Mouse (Mus musculus) CD4-positive, CD25-positive, alpha-beta regulatory T cell (primary cell): ENCODE results near the gene Ino80b. TPM values are rescaled to one million over a fixed set of nuclear protein-coding genes. Genes with fewer than 3 reads are reported as not detected.

Source experiments
- polyA plus RNA-seq: library from polyadenylated mRNA; unstranded; fragments of 100-300 nt; shearing (Covaris generic); gene quantifications from one replicate; pipeline ENCODE4 v1.2.1, GENCODE M21; 2017

Ino80b gene
- 50.5 TPM for polyA plus RNA-seq

GRCm38 (mm10) chr6:83125331-83125730 lies at the start of gene Ino80b:
Gene Ino80b, minus strand, starts transcription at chr6:83125431.

GRCm38 (mm10) chr6:83165607-83166242 lies 40.5 kb upstream of the Ino80b start, which contains the start of gene Dctn1:
Gene Dctn1, plus strand, starts transcription at chr6:83165920.

DNA sequence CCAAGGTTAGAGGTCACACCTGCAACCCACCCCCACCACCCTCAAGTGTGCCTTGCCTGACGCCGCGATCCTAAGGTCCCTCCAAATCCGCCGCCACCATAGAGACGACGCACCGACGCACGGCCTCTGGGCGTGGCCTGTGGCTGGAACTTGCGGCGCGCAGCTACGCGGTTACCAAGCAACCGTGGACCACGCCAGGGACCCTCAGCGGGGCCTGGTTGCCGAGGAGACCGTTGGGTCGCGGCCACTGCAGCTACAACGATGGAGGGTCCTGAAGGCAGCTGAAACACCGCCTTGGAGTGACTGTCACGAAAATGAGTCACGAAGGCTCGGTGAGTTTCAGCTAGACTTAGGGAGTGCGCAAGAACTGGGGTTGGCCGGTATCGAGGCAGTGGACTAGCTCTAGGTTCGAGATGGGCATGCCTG lies 31.0 kb upstream of the Ino80b start, which contains the start of the genes Wdr54 and 1700003E16Rik:
Gene Wdr54, minus strand, starts transcription at position 139 of the 426 bp plus-strand sequence.
Gene 1700003E16Rik, plus strand, starts transcription at position 146 of the 426 bp plus-strand sequence.

GRCm38 (mm10) chr6:83134951-83135513 lies 9.8 kb upstream of the Ino80b start, which contains the start of gene Rtkn:
Gene Rtkn, plus strand, starts transcription at chr6:83135463.

GRCm38 (mm10) chr6:83120930-83121862 lies 4.0 kb downstream of the Ino80b start, which contains the start of gene Wbp1:
Gene Wbp1, minus strand, starts transcription at chr6:83121559.

DNA sequence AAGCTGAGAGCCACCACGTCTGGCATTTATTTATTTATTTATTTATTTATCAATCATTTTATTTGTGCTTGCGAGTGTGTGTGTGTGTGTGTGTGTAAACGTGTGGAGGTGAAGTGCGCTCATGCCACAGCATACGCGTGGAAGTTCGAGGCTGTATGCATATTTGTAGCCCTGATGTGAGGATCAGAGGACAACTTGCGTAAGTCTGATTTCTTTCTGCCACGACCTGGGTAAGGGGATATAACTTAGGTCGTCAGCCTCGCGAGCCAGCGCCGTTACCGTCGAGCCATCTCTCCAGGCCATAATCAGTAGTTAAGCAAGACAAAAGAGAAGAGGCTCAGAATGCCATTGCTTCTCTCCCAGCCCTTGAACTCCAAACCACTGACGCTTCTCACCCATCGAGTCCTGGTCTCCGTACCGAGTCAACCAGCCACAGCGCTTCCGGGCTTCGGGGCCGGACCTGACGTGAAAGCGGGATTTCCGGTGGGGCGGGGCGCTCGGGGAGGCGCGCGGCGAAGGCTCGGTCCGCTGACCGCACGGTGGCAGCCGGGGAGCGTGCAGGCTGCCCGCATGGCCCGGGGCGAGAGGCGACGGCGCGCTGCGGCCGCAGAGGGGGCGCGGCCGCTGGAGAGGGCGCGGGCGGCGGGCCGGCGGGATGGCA lies 10.1 kb downstream of the Ino80b start, which contains the start of gene Mogs:
Gene Mogs, plus strand, starts transcription at position 486 of the 661 bp plus-strand sequence.

GRCm38 (mm10) chr6:83108762-83109668 lies 16.2 kb downstream of the Ino80b start, which contains the start of gene Mrpl53:
Gene Mrpl53, plus strand, starts transcription at chr6:83109040.

DNA sequence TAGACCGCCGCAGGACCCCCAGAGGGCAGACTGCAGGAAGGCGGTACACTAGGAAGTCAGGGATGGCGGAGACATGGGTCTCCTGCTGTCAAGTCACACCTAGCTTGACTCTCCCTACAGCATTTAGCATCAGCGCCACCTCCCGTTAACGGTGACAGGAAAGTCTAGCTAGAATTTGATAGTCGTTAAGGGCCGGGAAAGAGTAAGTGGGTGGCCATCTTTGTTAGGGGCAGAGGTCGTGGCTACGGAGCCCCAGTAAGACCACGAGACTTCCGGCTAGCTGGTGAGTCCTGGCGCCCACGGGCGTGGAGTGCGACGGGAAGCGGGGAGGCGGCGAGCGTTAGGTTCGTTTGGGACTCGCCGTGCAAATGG lies 23.9 kb downstream of the Ino80b start, which contains the start of the genes Ccdc142 and Gm42688:
Gene Ccdc142, plus strand, starts transcription at position 286 of the 372 bp plus-strand sequence.
Gene Gm42688, plus strand, starts transcription at position 302 of the 372 bp plus-strand sequence.

GRCm38 (mm10) chr6:83086121-83087035 lies 38.9 kb downstream of the Ino80b start, which contains the start of gene Lbx2:
Gene Lbx2, plus strand, starts transcription at chr6:83086367.

GRCm38 (mm10) chr6:83077630-83078323 lies 47.5 kb downstream of the Ino80b start, which contains the start of gene Pcgf1:
Gene Pcgf1, plus strand, starts transcription at chr6:83077869.

Other genes with a start within 250 kb of the Ino80b start
- gene Sema4f, start 185.7 kb downstream of the Ino80b start, polyA plus RNA-seq = 5.8 TPM
- gene M1ap, start 178.5 kb downstream of the Ino80b start, polyA plus RNA-seq = 0.60 TPM
- 46.0 TPM for gene Dok1, start 92.0 kb downstream of the Ino80b start, polyA plus RNA-seq
- 0.32 TPM for gene Loxl3, start 91.3 kb downstream of the Ino80b start, polyA plus RNA-seq
- 474 TPM for gene Aup1, start 70.9 kb downstream of the Ino80b start, polyA plus RNA-seq
- 68.6 TPM for gene Htra2, start 70.2 kb downstream of the Ino80b start, polyA plus RNA-seq
- 2.6 TPM for gene Dqx1, start 67.6 kb downstream of the Ino80b start, polyA plus RNA-seq
- gene Tlx2, start 55.1 kb downstream of the Ino80b start, polyA plus RNA-seq = 0.12 TPM
- gene Pcgf1, start 47.6 kb downstream of the Ino80b start, polyA plus RNA-seq = 39.7 TPM
- 0.22 TPM for gene Lbx2, start 39.1 kb downstream of the Ino80b start, polyA plus RNA-seq
- 9.6 TPM for gene Ccdc142, start 23.8 kb downstream of the Ino80b start, polyA plus RNA-seq
- 14.8 TPM for gene Gm42688, start 23.8 kb downstream of the Ino80b start, polyA plus RNA-seq
- gene Mrpl53, start 16.4 kb downstream of the Ino80b start, polyA plus RNA-seq = 56.1 TPM
- gene Mogs, start 9.9 kb downstream of the Ino80b start, polyA plus RNA-seq = 129 TPM
- 66.9 TPM for gene Wbp1, start 3.9 kb downstream of the Ino80b start, polyA plus RNA-seq
- gene Rtkn, start 10.0 kb upstream of the Ino80b start, polyA plus RNA-seq = 0.84 TPM
- 0.57 TPM for gene Wdr54, start 31.0 kb upstream of the Ino80b start, polyA plus RNA-seq
- not detected for gene 1700003E16Rik, start 31.0 kb upstream of the Ino80b start, polyA plus RNA-seq
- gene Dctn1, start 40.5 kb upstream of the Ino80b start, polyA plus RNA-seq = 83.8 TPM
- 0.39 TPM for gene Slc4a5, start 94.4 kb upstream of the Ino80b start, polyA plus RNA-seq
- gene Mthfd2, start 200.5 kb upstream of the Ino80b start, polyA plus RNA-seq = 72.1 TPM
- gene Mob1a, start 200.6 kb upstream of the Ino80b start, polyA plus RNA-seq = 160 TPM
- gene Bola3, start 223.7 kb upstream of the Ino80b start, polyA plus RNA-seq = 102 TPM